Mouse (Mus musculus) liver, postnatal 0 days (tissue): Measurements from ENCODE around the gene Sgms1.

Experiments
- CTCF ChIP-seq: sonication (generic); IDR thresholded peaks from 2 replicates; pipeline ENCODE4 v1.5.1; 2016; ENCODE audit warnings: antibody characterized with exemption, low read depth
- EP300 ChIP-seq: IDR thresholded peaks from 2 replicates; pipeline ENCODE4 v1.6.1; 2016; ENCODE audit warnings: antibody characterized with exemption, low read depth, mild to moderate bottlenecking

GRCm38 (mm10) chr19:32403834-32404233 is 14.3 kb upstream of the Sgms1 start:
- no peak for TF ChIP-seq CTCF
- TF ChIP-seq EP300 = no peak
